Mouse (Mus musculus): ENCODE measurements around the gene Icam4. TPM values are rescaled to one million over a fixed set of nuclear protein-coding genes. Genes with fewer than 3 reads are reported as not detected.
"Not testable (repeated sequence)": the region's sequence is repeated elsewhere in the genome, so short reads cannot be mapped to it uniquely, and the experiment has no call there.

The Icam4 gene
- total RNA-seq, 2 experiments from 2014 or later: 0.80 to 1.1 TPM

DNA sequence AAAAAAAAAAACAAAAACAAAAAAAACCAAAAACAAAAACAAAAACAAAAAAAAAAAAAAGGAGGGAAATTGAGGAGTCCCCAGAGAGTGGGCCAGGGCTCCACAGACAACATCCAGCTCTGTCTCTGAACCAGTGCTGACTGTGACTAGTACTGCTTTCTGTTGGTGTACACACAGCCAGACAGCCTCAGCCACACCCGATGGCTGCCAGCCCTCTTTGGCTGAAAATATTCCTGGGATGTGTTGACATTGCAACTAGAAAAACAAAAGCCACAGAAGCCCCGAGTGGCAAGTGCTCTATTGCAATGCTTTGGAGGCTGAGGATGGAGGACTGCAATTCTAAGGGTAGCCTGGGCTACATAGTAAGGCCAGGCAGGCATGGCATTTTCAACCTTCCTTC lies 18.8 kb upstream of the Icam4 start:
- DNase-seq (ENCODE audit: low spot score in 2 of 2): no peak
- intact Hi-C loops (cut with DNase I): loop anchor here (5.0 kb wide), 1 partner anchor 127 kb away; no protein-coding TSS in a partner anchor

- DNase-seq (ENCODE audit: low spot score in 2 of 2): not testable (repeated sequence)
- intact Hi-C loops (cut with DNase I): loop anchor here (5.0 kb wide), 1 partner anchor 126 kb away; no protein-coding TSS in a partner anchor
These were observed 18.1 kb upstream of the Icam4 start for GRCm38 (mm10) chr9:21010939-21011541.

DNA sequence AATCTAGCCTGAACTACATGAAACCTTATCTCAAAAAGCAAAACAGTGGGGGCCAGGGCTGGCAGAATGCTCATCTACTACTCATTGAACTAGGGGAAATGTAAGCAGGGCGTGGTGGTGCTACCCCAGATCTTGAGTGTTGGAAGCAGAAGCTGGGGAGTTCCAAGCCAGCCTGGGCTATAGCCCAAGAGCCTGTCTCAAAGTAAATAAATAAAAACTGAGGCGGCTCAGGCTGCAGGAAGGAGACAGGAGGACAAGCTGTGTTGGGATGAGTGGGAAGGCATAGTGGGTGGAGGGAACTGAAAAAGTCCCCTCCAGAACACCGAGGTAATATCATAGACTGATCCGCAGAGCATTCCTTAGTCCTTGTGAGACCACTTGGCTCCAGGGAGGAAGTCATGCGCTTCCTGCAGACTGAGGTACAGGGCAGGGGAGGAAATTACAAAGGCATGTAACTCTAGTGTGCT lies 17.3 kb upstream of the Icam4 start:
- peak in 1 of 2 experiments; percentile 31 for DNase-seq (ENCODE audit: low spot score in 2 of 2)
- intact Hi-C loops (cut with DNase I): loop anchor here (5.0 kb wide), 1 partner anchor 125 kb away; no protein-coding TSS in a partner anchor

- intact Hi-C loops (cut with DNase I): loop anchor here (5.0 kb wide), 1 partner anchor 125 kb away; no protein-coding TSS in a partner anchor
- no peak for DNase-seq (ENCODE audit: low spot score in 2 of 2)
These were observed 16.8 kb upstream of the Icam4 start for GRCm38 (mm10) chr9:21012368-21012767.

DNA sequence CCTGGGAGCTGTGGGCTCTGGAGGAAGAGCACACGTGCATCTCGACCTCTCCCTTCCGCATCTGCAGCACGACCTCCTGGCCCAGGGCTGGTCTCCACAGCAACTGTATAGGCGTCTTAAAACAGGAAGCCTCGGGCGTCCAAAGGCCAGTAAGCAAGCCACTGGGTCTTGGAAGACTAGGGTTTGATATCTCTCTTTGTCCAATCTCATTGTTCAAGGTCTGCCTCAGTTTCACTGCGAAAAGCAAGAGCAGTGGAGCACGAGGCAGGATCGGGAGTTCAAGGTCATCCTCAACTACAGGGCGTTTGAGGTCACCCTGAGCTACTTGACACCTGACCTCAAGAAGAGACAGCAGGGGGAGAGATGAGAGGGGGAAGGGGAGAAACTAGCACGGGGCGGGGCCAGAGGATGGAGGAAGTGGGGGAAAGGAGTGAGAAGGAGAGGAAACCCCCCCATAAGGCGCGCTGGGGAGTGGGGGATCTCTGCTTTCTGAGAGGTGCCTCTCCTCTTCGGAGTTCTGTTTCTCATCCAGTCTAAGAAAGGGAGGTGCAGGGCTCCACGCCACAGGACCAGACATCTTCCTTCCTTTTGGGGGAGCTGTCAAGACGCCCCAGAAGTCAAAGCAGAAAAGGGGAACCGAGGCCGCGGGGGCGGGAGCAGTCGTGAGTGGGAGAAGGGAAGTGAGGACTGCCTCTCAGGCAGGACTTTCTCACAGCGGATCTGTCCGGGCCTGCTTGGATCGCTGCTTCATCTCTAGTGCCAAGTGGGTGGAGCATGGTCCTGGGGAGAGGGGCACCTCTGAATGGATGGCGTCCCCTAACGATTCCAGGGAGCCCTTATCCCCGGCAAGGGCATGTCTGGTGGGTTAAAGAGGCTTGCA lies 14.2 kb upstream of the Icam4 start:
- DNase-seq (ENCODE audit: low spot score in 2 of 2): peak in 1 of 2 experiments; percentile 60
- intact Hi-C loops (cut with DNase I): loop anchor here (1.0 to 5.0 kb wide), 2 partner anchors 38 to 122 kb away; no protein-coding TSS in a partner anchor

GRCm38 (mm10) chr9:21015571-21016130 lies 13.5 kb upstream of the Icam4 start, which contains the start of gene Icam1:
TSS of gene Icam1 (plus strand) at chr9:21015985.
- intact Hi-C loops (cut with DNase I): no loop called here
- DNase-seq (ENCODE audit: low spot score in 2 of 2): peak in 1 of 2 experiments; percentile 23

DNA sequence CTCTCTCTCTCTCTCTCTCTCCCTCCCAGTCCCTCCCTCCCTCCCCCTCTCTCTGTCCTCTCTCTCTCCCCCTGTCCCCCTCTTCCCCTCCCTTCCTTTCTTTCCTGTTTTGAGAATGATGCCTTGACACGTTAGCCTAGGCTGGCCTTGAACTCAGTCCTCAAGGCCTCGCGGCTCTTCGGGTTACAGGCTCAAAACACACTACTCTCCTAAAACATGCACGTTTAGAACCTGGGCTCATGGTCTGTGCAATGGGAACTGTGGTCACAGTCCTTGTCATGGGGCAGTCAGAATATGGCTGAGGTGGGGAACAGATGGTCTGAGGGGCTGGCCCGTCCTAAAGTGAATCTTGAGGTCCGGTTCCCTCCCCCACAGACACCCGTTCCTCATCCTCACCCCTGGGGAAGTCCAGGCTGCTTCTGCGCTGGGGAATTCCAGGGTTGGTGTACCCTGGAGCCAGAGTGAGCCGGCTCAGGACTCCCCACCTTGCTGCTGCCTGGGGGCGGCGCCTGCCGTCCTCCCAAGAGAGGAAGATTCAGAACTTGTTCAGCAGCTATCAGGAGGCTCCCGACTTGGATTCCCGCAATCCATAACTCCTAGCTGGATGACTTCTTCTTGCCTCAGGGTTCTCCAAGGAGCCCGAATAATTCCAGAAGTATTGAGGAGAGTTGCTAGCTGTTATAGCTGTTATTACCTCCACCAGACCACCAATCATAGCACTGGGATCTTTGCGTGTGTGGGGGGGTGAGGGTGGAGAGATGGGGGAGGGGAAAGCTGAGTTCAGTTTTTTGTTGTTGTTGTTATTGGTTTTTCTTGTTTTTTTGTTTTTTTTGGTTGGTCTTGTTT lies 12.6 kb upstream of the Icam4 start:
- no peak for DNase-seq (ENCODE audit: low spot score in 2 of 2)

GRCm38 (mm10) chr9:21017177-21017575 lies 12.0 kb upstream of the Icam4 start:
- no peak for DNase-seq (ENCODE audit: low spot score in 2 of 2)
- intact Hi-C loops (cut with DNase I): no loop called here

More for the DNA sequence above, 12.6 kb upstream of the Icam4 start:
- intact Hi-C loops (cut with DNase I): no loop called here

DNA sequence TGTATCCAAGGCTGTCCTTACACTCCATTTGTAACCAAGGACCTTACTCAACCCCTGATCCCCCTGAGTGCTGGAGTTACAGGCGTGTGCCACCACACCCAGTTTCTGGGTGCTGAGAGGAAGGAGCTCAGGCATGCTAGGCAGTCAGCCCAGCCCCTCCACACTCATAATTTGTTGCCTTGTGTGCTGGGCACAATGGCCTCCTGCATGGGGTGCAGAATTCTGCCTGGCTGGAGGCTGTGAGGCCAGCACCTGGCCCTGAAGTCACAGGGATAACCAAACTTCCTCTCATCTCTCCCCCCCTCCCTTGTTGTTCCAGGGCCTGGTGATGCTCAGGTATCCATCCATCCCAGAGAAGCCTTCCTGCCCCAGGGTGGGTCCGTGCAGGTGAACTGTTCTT lies 10.6 kb upstream of the Icam4 start:
- DNase-seq (ENCODE audit: low spot score in 2 of 2): no peak
- intact Hi-C loops (cut with DNase I): no loop called here

- DNase-seq (ENCODE audit: low spot score in 2 of 2): no peak
- intact Hi-C loops (cut with DNase I): no loop called here
These were observed 7.8 kb upstream of the Icam4 start for GRCm38 (mm10) chr9:21021363-21021762.

- intact Hi-C loops (cut with DNase I): no loop called here
- DNase-seq (ENCODE audit: low spot score in 2 of 2): no peak
These were observed 6.9 kb upstream of the Icam4 start for GRCm38 (mm10) chr9:21022288-21022687.

DNA sequence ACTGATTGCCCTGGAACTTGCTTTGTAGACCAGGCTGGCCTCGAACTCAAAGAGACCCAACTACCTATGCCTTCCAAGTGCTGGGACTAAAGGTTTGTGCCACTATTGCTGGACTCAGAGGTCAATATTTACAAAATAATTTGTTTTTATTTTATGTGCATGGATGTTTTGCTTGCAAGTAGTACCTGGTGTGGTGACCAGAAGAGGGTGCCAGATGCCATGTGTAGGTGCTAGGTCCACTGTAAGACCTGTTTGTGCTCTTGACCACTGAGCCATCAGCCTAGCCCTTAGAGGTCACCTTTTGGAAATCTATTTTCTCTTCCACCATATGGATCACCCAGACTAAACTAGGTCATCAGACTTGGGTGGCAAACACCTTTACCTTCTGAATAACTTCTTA lies 6.4 kb upstream of the Icam4 start:
- DNase-seq (ENCODE audit: low spot score in 2 of 2): no peak
- intact Hi-C loops (cut with DNase I): no loop called here

GRCm38 (mm10) chr9:21025258-21025810 lies 3.8 kb upstream of the Icam4 start:
- intact Hi-C loops (cut with DNase I): no loop called here
- no peak for DNase-seq (ENCODE audit: low spot score in 2 of 2)

DNA sequence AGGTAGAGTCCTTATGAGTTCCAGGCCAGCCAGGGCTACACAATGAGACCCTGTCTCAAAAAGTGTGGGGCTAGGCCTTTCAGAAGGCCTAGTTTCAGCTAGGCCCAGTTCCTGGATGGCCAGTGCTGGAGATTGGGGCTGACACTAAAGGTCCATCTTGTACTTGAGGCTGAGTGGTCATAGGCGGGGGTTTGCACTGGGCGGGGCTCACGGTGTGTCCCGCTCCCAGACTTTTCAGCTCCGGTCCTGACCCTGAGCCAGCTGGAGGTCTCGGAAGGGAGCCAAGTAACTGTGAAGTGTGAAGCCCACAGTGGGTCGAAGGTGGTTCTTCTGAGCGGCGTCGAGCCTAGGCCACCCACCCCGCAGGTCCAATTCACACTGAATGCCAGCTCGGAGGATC lies 2.3 kb upstream of the Icam4 start:
- no peak for DNase-seq (ENCODE audit: low spot score in 2 of 2)
- intact Hi-C loops (cut with DNase I): loop anchor here (1.0 kb wide), 1 partner anchor 24 kb away; no protein-coding TSS in a partner anchor

GRCm38 (mm10) chr9:21027774-21028290 lies 1.3 kb upstream of the Icam4 start:
- intact Hi-C loops (cut with DNase I): loop anchor here (2.0 kb wide), 1 partner anchor 127 kb away; no protein-coding TSS in a partner anchor
- no peak for DNase-seq (ENCODE audit: low spot score in 2 of 2)

- no peak for DNase-seq (ENCODE audit: low spot score in 2 of 2)
- intact Hi-C loops (cut with DNase I): loop anchor here (2.0 kb wide), 1 partner anchor 128 kb away; no protein-coding TSS in a partner anchor
These were observed 538 bp upstream of the Icam4 start for GRCm38 (mm10) chr9:21028560-21029110.

DNA sequence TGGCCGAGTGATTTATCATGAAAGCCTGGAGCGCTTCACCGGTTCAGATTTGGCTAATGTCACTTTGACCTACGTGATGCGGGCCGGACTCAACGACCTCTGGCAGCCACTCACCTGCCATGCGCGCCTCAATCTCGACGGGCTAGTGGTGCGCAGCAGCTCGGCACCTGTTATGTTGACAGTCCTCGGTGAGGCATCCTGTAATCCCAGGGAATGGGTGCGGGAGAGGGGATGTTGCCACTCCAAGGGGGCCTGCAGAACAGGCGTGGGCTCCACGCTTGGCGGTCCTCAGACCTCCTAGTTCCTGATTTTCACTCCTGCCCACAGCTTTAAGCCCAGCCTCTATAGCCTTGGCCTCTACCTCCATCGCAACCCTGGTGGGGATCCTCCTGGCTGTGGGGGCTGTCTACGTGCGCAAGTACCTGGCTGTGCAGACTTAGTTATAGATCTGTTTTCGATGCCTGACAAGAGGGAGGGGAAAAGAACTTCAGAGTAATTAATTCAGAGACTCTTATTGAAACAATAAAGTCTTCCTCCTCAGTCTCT lies 955 bp downstream of the Icam4 start:
- DNase-seq (ENCODE audit: low spot score in 2 of 2): no peak
- intact Hi-C loops (cut with DNase I): loop anchor here (2.0 kb wide), 1 partner anchor 101 kb away; the partner anchor contains the start of gene Tyk2

GRCm38 (mm10) chr9:21030781-21031250 lies 1.6 kb downstream of the Icam4 start:
- intact Hi-C loops (cut with DNase I): loop anchor here (1.0 to 2.0 kb wide), 3 partner anchors 32 to 100 kb away; partner anchors contain the start of genes Gm38431 and Tyk2
- DNase-seq (ENCODE audit: low spot score in 2 of 2): peak; percentile 76 to 91

Data from left cerebral cortex, postnatal 25 days (tissue).